8 mouse cellular contexts compared by ENCODE assay signal in the genomic region with DNA sequence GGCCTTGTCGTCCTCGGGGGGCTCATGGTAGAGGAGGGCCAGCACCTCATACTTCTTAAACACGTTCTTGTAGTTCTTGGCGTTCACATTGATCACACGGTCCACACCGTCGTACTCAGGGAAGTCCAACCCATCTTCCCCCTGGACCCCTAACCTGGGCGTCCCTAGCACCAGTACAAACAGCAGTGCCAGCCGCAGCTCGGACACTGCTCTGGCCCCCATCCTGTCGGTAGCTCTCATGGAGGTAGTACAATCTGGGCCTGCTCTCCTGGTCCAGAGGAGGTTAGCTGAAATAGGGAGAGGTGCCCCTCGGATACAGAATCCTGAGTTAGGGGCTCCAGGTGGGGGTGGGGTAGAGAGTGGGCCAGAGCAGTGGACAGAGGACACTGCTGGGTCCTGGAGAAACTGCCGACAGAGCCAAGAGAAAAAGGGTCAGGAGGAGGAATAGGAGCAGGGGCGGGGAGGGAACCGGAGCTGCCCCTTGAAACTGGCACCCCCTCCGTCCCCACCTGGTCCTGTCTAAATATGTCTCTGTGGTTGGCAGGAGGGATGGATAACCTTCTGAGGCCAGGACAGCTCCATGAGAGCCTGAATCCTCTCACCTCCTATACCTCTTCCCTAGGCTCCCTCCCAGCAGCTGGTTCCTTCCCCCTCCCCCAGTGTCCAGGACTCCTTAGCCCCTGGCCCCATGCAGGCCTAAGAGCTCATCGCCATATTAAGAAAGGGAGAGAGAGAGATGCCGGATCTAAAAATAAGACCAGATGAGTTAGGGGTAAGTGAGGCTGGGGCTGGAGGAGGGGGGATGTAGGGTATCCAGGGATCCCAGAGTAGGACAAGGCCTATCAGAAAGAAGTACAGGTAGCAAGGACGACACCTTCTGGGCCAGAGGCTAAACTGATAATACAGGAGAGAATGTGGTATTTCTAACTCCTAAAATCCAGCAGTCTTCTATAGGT. TPM values are rescaled to one million over a fixed set of nuclear protein-coding genes. Genes with fewer than 3 reads are reported as not detected.
DNase-seq lines count a peak whose midpoint lies in the region; ATAC-seq and TF ChIP-seq lines count a peak whose summit lies in the region.

A gene (minus strand): TSS at position 418 of the 956 bp plus-strand sequence.

- H3K9ac ChIP-seq in intestine, embryonic 14.5 days (ENCODE audit: low read length): no peak within 1 kb of the TSS

- H3K27ac ChIP-seq in testis, adult 2 months (ENCODE audit: control insufficient read depth, insufficient read depth, low read depth, low read length): no peak within 1 kb of the TSS
- peak within 1 kb of the TSS; percentile 58 for H3K27ac ChIP-seq in intestine, embryonic 14.5 days (ENCODE audit: low read depth)
- H3K27ac ChIP-seq in thymus, adult 2 months (ENCODE audit: control insufficient read depth, insufficient read depth, low read length): no peak within 1 kb of the TSS

- H3K4me1 ChIP-seq in testis, adult 2 months (ENCODE audit: control insufficient read depth, insufficient read depth, low read length): peaks cover 6% of the 10 kb centered on the region
- peaks cover 39% of the 10 kb centered on the region for H3K4me1 ChIP-seq in intestine, embryonic 14.5 days (replicated peaks; ENCODE audit: control insufficient read depth, insufficient read depth, low read length)
- H3K4me1 ChIP-seq in thymus, adult 2 months (replicated peaks; ENCODE audit: control insufficient read depth, insufficient read depth, low read length): peaks cover 8% of the 10 kb centered on the region

- H3K9me3 ChIP-seq in intestine, embryonic 14.5 days (ENCODE audit: control insufficient read depth, low read length): no peaks in the 10 kb centered on the region

- TF ChIP-seq CTCF in testis, adult 2 months (IDR thresholded peaks at IDR 0.05; ENCODE audit: control insufficient read depth, insufficient read depth, insufficient replicate concordance, low read depth, low read length): no peak
- TF ChIP-seq CTCF in thymus, adult 2 months (IDR thresholded peaks at IDR 0.05; ENCODE audit: borderline replicate concordance, control insufficient read depth, extremely low read depth, insufficient read depth, low read length, poor library complexity): no peak

- WGBS in intestine, embryonic 14.5 days: 81% methylated on average over 19 of the region's 19 CpGs
- WGBS in thymus, adult 2 months: 95% methylated on average over 19 of the region's 19 CpGs

- DNase-seq in heart, adult 11 months: peak; percentile 92
- no peak for DNase-seq in heart, adult 8-10 months (ENCODE audit: low spot score)
- DNase-seq in testis, postnatal 14 days (ENCODE audit: low spot score): no peak
- no peak for DNase-seq in intestine, embryonic 14.5 days (ENCODE audit: low spot score)
- no peak for DNase-seq in retina, postnatal 1 day
- no peak for DNase-seq in thymus, adult 2 months
- DNase-seq in left cerebral cortex, postnatal 14 days (ENCODE audit: low spot score in 2 of 2): no peak

- H3K36me3 ChIP-seq in testis, adult 2 months (ENCODE audit: control insufficient read depth, insufficient read depth, low read length): no peaks in the 10 kb centered on the region
- H3K36me3 ChIP-seq in intestine, embryonic 14.5 days (ENCODE audit: control insufficient read depth, insufficient read depth, low read length): no peaks in the 10 kb centered on the region
- H3K36me3 ChIP-seq in thymus, adult 2 months (ENCODE audit: control insufficient read depth, insufficient read depth, low read length): no peaks in the 10 kb centered on the region

- H3K27me3 ChIP-seq in testis, adult 2 months (ENCODE audit: control insufficient read depth, insufficient read depth, low read length): no peaks in the 10 kb centered on the region
- no peaks in the 10 kb centered on the region for H3K27me3 ChIP-seq in intestine, embryonic 14.5 days (replicated peaks; ENCODE audit: control insufficient read depth, insufficient read depth, low read length)
- no peaks in the 10 kb centered on the region for H3K27me3 ChIP-seq in thymus, adult 2 months (ENCODE audit: control insufficient read depth, insufficient read depth, low read length)

- TF ChIP-seq POLR2A in testis, adult 2 months (IDR thresholded peaks at IDR 0.05; ENCODE audit: control insufficient read depth, low read depth, low read length): no peak
- no peak for TF ChIP-seq POLR2A in thymus, adult 2 months (IDR thresholded peaks at IDR 0.05; ENCODE audit: control insufficient read depth, extremely low read depth, insufficient read depth, low read length, poor library complexity)

- no peak within 1 kb of the TSS for H3K4me3 ChIP-seq in testis, adult 2 months (ENCODE audit: control insufficient read depth, low read depth, low read length)
- no peak within 1 kb of the TSS for H3K4me3 ChIP-seq in intestine, embryonic 14.5 days (ENCODE audit: low read depth, low read length)
- no peak within 1 kb of the TSS for H3K4me3 ChIP-seq in thymus, adult 2 months (ENCODE audit: control insufficient read depth, insufficient read depth, low read length)

- intact Hi-C loops in left cerebral cortex, postnatal 14 days (cut with DNase I): loop anchor here (5.0 kb wide), 1 partner anchor 72 kb away; a partner anchor contains a TSS

- ATAC-seq in intestine, embryonic 14.5 days (replicated peaks; ENCODE audit: low FRiP score, low TSS enrichment, low read depth): no peak

- no peak within 1 kb of the TSS; the same call in 1 of the 2 replicates for H3K4me2 ChIP-seq in intestine, embryonic 14.5 days (ENCODE audit: low read length)

RNA-seq across cellular contexts. Expression of the gene that starts here (rescaled TPM):
- 1 to 10 TPM; 2.5 to 6.9 (median 3.7) TPM for total RNA-seq in heart, adult 8-10 months (2022)
- 15.0 and 15.8 TPM in 2 replicates for polyA plus RNA-seq in testis, adult 2 months (2012; rRNA removed)
- polyA plus RNA-seq in intestine, embryonic 14.5 days (2014; fragmentation: Nextera tagmentation; extraction: Ambion mirVana): 19.1 and 20.4 TPM in 2 replicates
- 0.54 and 1.4 TPM in 2 replicates for polyA plus RNA-seq in thymus, adult 2 months (2012; rRNA removed)
- under 1 TPM in 1 of 2 experiments, not detected in 1; 0.55 TPM for total RNA-seq in left cerebral cortex, postnatal 14 days (2021)
